ENCODE assay signal across 8 mouse cellular contexts in the genomic region with DNA sequence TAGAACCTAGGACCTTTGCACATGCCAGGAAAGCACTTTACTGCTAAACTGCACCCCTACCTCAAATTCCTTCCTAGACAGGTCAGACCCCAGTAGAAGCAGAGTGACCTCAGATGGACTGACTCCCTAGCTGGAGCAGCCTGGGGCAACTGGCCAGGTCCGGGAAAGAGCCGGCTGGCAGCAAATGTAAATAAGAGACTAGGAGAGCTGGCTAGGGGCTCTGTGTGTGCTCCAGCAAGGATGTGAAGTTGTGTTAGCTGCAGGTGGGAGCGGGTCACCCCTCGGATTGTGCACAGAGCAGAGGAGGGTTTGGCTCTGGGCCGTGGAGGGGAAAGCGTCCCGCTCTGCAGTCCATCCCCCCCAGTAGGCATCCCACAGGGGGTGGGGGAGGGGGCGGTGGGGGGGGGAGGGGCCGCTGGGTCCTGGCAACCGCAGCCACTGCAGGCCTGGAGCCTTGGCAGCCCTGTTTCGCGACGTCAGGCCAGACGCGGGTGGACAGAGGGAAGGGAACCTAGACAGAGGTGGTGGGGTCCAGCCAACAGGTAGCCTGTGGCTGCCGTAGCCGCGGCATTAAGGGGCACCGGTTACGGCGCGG. TPM values are rescaled to one million over a fixed set of nuclear protein-coding genes. Genes with fewer than 3 reads are reported as not detected.
DNase-seq lines count a peak whose midpoint lies in the region; ATAC-seq lines count a peak whose summit lies in the region.

TSS of gene Crb3 (plus strand) at position 215 of the 595 bp plus-strand sequence.

- peaks cover 18% of the 10 kb centered on the region; the same call in 1 of the 2 replicates for H3K36me3 ChIP-seq in forebrain, embryonic 15.5 days
- peaks cover 8% of the 10 kb centered on the region for H3K36me3 ChIP-seq in hindbrain, embryonic 12.5 days
- peaks cover 8% of the 10 kb centered on the region; the same call in 1 of the 2 replicates for H3K36me3 ChIP-seq in limb, embryonic 13.5 days
- H3K36me3 ChIP-seq in midbrain, embryonic 15.5 days (replicated peaks) = peaks cover 3% of the 10 kb centered on the region; the same call in 1 of the 2 replicates

- H3K27ac ChIP-seq in forebrain, embryonic 15.5 days (replicated peaks) = peak within 1 kb of the TSS; percentile 95
- peak within 1 kb of the TSS; percentile 77 for H3K27ac ChIP-seq in hindbrain, embryonic 12.5 days
- H3K27ac ChIP-seq in limb, embryonic 13.5 days = no peak within 1 kb of the TSS
- peak within 1 kb of the TSS; percentile 95 for H3K27ac ChIP-seq in midbrain, embryonic 15.5 days

- no peak for ATAC-seq in cerebellum, adult (ENCODE audit: insufficient number of reproducible peaks, low FRiP score, low TSS enrichment)
- ATAC-seq in forebrain, embryonic 15.5 days (replicated peaks) = peak; percentile 7; the same call in 1 of the 2 replicates
- ATAC-seq in hindbrain, embryonic 12.5 days (ENCODE audit: low FRiP score) = no peak
- ATAC-seq in limb, embryonic 13.5 days (ENCODE audit: low FRiP score, low read depth) = no peak
- ATAC-seq in midbrain, embryonic 15.5 days (replicated peaks) = peak; percentile 13

- H3K4me3 ChIP-seq in forebrain, embryonic 15.5 days = peak within 1 kb of the TSS; percentile 90
- peak within 1 kb of the TSS; percentile 65 for H3K4me3 ChIP-seq in hindbrain, embryonic 12.5 days
- H3K4me3 ChIP-seq in limb, embryonic 13.5 days = peak within 1 kb of the TSS; percentile 71
- H3K4me3 ChIP-seq in midbrain, embryonic 15.5 days = peak within 1 kb of the TSS; percentile 87

- WGBS in forebrain, embryonic 15.5 days = 0% methylated on average over 16 of the region's 22 CpGs
- WGBS in hindbrain, embryonic 12.5 days = under 1% methylated on average over 18 of the region's 22 CpGs
- 1% methylated on average over 17 of the region's 22 CpGs for WGBS in limb, embryonic 13.5 days
- under 1% methylated on average over 7 of the region's 22 CpGs for WGBS in midbrain, embryonic 15.5 days

- H3K9ac ChIP-seq in forebrain, embryonic 15.5 days (replicated peaks) = peak within 1 kb of the TSS; percentile 81
- peak within 1 kb of the TSS; percentile 73 for H3K9ac ChIP-seq in hindbrain, embryonic 12.5 days
- H3K9ac ChIP-seq in limb, embryonic 13.5 days = peak within 1 kb of the TSS; percentile 73
- H3K9ac ChIP-seq in midbrain, embryonic 15.5 days = peak within 1 kb of the TSS; percentile 74

- no peaks in the 10 kb centered on the region for H3K9me3 ChIP-seq in forebrain, embryonic 15.5 days
- no peaks in the 10 kb centered on the region for H3K9me3 ChIP-seq in hindbrain, embryonic 12.5 days (replicated peaks)
- H3K9me3 ChIP-seq in limb, embryonic 13.5 days = no peaks in the 10 kb centered on the region
- no peaks in the 10 kb centered on the region for H3K9me3 ChIP-seq in midbrain, embryonic 15.5 days

- peak; percentile 60 for DNase-seq in cerebellum, adult 11 months
- DNase-seq in adrenal gland, postnatal 36 days = peak; percentile 33 to 62
- no peak for DNase-seq in frontal cortex, postnatal 14 days (ENCODE audit: low spot score in 2 of 2)

- H3K4me1 ChIP-seq in forebrain, embryonic 15.5 days = peaks cover 25% of the 10 kb centered on the region
- peaks cover 21% of the 10 kb centered on the region for H3K4me1 ChIP-seq in hindbrain, embryonic 12.5 days
- peaks cover 23% of the 10 kb centered on the region for H3K4me1 ChIP-seq in limb, embryonic 13.5 days
- peaks cover 32% of the 10 kb centered on the region for H3K4me1 ChIP-seq in midbrain, embryonic 15.5 days

- peak within 1 kb of the TSS; percentile 57 for H3K4me2 ChIP-seq in forebrain, embryonic 15.5 days (replicated peaks)
- H3K4me2 ChIP-seq in hindbrain, embryonic 12.5 days (replicated peaks) = peak within 1 kb of the TSS; percentile 85
- peak within 1 kb of the TSS; percentile 81 for H3K4me2 ChIP-seq in limb, embryonic 13.5 days (replicated peaks)
- peak within 1 kb of the TSS; percentile 57 for H3K4me2 ChIP-seq in midbrain, embryonic 15.5 days

- peaks cover 26% of the 10 kb centered on the region for H3K27me3 ChIP-seq in forebrain, embryonic 15.5 days
- H3K27me3 ChIP-seq in hindbrain, embryonic 12.5 days = peaks cover 32% of the 10 kb centered on the region
- peaks cover 50% of the 10 kb centered on the region for H3K27me3 ChIP-seq in limb, embryonic 13.5 days
- peaks cover 28% of the 10 kb centered on the region for H3K27me3 ChIP-seq in midbrain, embryonic 15.5 days (replicated peaks)

RNA-seq across cellular contexts. Expression of gene Crb3, which starts in this region (rescaled TPM):
- under 1 TPM in 1 of 2 experiments, not detected in 1; 0.82 TPM for total RNA-seq in adrenal gland, postnatal 36 days (2021)
- 1.3 and 2.0 TPM in 2 replicates for polyA plus RNA-seq in forebrain, embryonic 15.5 days (2015; fragmentation: Nextera tagmentation; extraction: Ambion mirVana)
- polyA plus RNA-seq in hindbrain, embryonic 12.5 days (2016; fragmentation: Nextera tagmentation; extraction: Ambion mirVana) = 2.7 and 3.8 TPM in 2 replicates
- polyA plus RNA-seq in limb, embryonic 13.5 days (2015; fragmentation: Nextera tagmentation; extraction: Ambion mirVana) = 1.7 and 2.9 TPM in 2 replicates
- polyA plus RNA-seq in midbrain, embryonic 15.5 days (2015; fragmentation: Nextera tagmentation; extraction: Ambion mirVana) = 1.5 and 2.0 TPM in 2 replicates

Comparison
In these comparisons a context has a peak if more than half of its experiments do, and no peak if none do; other contexts are left out.
1. Peak in DNase-seq in adrenal gland, postnatal 36 days; RNA of the gene not detected or under 1 TPM.
2. ATAC-seq: peak in forebrain, embryonic 15.5 days (single experiment) and midbrain, embryonic 15.5 days (single experiment); none in cerebellum, adult (single experiment), hindbrain, embryonic 12.5 days (single experiment) and limb, embryonic 13.5 days (single experiment).
3. Peak in every context shown above with its lines, with median percentiles within 50 percentile points of each other: H3K4me2 ChIP-seq, H3K4me3 ChIP-seq and H3K9ac ChIP-seq.